Mouse (Mus musculus) bone marrow, adult 2 months (tissue): ENCODE results near the gene Gm17720. TPM values are rescaled to one million over a fixed set of nuclear protein-coding genes. Genes with fewer than 3 reads are reported as not detected.
"Not testable (repeated sequence)": the region's sequence is repeated elsewhere in the genome, so short reads cannot be mapped to it uniquely, and the experiment has no call there.

Experiments
- H3K27ac ChIP-seq: fragments of 200-500 bp; 2 replicates; pipeline ENCODE4 v1.5.1; 2012; ENCODE audit warnings: low read depth, mild to moderate bottlenecking, control low read depth, inconsistent platforms, low read length; ENCODE audit not compliant: control insufficient read depth, poor library complexity, insufficient read depth
- H3K4me1 ChIP-seq: fragments of 200-500 bp; 2 replicates; pipeline ENCODE4 v1.6.1; 2011; ENCODE audit warnings: low read length; ENCODE audit not compliant: control insufficient read depth, insufficient read depth
- H3K4me3 ChIP-seq: fragments of 200-500 bp; replicated peaks from 2 replicates; pipeline ENCODE3; 2011; ENCODE audit warnings: mild to moderate bottlenecking, low read depth, low read length, control low read depth; ENCODE audit not compliant: control insufficient read depth
- CTCF ChIP-seq: fragments of 200-500 bp; IDR thresholded peaks from 2 replicates; pipeline ENCODE4 v1.5.1; 2011; ENCODE audit warnings: low read length, control low read depth; ENCODE audit not compliant: control insufficient read depth, insufficient read depth
- POLR2A ChIP-seq: fragments of 200-500 bp; IDR thresholded peaks from 2 replicates; pipeline ENCODE4 v1.6.1; 2011; ENCODE audit warnings: low read depth, mild to moderate bottlenecking, control low read depth, low read length, borderline replicate concordance; ENCODE audit not compliant: control insufficient read depth
- WGBS: fragments of 180-500 bp; shearing (Covaris S2); methylation state at CpG from one replicate; pipeline ENCODE4 v1.1.7; 2018; 5-methylcytosine and 5-hydroxymethylcytosine counted together
- polyA plus RNA-seq: library from polyadenylated mRNA; stranded (reverse); fragments of >200 nt; gene quantifications from 2 replicates; pipeline ENCODE4 v1.2.4, GENCODE M21; 2011; ENCODE audit warnings: low replicate concordance; ENCODE audit not compliant: missing spikeins, insufficient read depth, insufficient read length

Gene Gm17720
- polyA plus RNA-seq, 1 experiment = not detected

DNA sequence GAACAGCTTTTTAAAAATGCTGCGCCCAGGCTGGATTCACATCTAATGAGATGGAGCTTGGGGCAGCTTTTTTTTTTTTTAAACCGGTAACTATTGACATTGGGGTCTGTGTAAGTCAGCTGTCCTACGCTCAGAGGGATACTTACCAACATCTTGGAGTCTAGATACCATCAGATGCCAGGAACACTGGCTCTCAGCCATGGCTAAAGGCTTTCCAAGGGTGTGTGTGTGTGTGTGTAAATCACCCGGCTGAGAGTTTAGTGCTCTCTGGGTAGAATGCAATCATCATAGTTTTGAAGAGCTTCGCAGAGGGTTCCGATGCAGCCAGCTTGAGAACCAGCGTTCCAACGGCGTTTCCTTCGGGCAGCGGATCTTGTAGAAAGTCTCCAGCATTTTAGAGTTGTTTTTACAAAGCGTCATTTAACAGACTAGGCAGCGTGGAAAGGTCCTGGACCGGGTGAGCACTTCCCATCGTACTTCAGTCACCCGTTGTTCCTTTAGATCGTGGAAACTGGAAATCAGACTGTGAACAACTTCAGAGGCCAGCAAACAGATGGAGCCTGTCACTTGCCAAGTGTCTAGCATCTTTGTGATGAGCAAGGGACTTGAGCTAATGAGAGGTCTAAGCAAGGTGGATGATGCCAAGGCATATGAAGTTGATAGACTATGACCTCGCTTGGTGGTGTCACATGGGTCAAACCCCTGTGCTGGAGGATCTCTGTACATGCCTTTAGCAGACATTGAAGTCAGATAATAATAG, 37.8 kb downstream of the Gm17720 start:
- Histone ChIP-seq H3K4me3 (no peak overlapping the region), H3K4me1 (no peaks in the 10 kb centered on the region), H3K27ac (no peak overlapping the region)
- no peak for TF ChIP-seq CTCF
- TF ChIP-seq POLR2A = no peak
- 89% methylated on average over 18 of the region's 18 CpGs for WGBS

DNA sequence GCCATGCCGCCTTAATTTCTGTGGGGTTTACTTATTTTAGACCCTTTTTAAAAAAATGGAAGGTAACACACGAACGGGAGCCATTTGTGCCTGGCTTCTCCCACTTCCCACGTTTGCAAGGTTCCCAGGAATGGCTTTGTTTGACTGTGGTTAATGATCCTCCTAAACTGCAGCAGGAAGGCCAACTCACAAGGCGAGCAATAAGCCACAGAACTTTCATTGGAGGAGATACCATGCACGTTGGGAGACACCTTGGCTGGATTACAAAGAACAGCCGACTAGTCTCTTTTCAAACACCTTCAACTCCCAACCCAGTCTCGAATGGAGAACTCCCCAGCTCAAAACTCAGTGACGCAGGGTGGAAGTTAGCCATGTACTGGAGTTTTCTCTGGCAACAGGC, 38.4 kb downstream of the Gm17720 start:
- no peak for TF ChIP-seq POLR2A
- TF ChIP-seq CTCF = no peak
- Histone ChIP-seq H3K4me3 (no peak overlapping the region), H3K27ac (no peak overlapping the region), H3K4me1 (no peaks in the 10 kb centered on the region)
- WGBS = 64% methylated on average over 9 of the region's 9 CpGs

DNA sequence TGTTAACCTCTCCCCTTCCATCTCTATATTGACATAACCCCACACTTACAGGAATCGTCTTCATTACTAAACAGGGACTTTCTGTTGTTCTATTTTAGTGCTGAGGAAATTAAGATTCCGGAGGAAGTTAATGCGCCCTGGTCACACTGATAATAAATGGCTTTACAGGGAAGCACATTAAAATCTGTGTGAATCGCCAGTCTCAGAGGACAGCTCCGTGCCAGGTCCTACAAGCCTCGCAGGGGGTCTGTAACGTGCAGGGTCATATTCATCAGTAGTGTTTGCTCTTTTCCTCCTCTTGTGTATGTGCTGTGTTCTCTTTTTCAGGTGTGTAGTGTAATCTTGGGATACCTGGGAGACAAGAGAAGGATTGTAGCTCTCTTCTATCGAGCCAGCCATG, 44.3 kb downstream of the Gm17720 start:
- no peak overlapping the region for H3K27ac ChIP-seq
- H3K4me1 ChIP-seq = no peaks in the 10 kb centered on the region
- no peak overlapping the region for H3K4me3 ChIP-seq
- 65% methylated on average over 8 of the region's 8 CpGs for WGBS
- TF ChIP-seq POLR2A (no peak), CTCF (no peak)

DNA sequence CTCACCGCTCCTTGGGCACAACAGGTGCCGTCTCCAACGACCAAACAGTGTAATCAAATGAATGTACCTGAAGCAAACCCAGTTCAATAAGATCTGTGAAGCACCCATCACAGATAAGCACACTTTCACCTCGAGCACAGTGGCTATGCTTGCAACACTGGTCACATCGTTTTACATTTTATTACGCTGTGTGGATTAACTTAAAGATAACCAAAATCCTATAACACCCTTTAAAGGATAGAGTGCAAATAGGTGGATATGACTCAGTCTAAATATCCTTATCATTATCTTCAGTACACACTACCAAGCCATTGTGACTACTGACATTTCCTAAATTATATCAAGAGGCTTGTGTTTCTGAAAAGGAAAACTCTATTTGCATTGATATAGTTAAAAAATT, 51.3 kb downstream of the Gm17720 start:
- Histone ChIP-seq H3K4me3 (no peak overlapping the region), H3K27ac (no peak overlapping the region), H3K4me1 (no peaks in the 10 kb centered on the region)
- TF ChIP-seq CTCF (no peak), POLR2A (no peak)
- WGBS = 71% methylated on average over 6 of the region's 6 CpGs

DNA sequence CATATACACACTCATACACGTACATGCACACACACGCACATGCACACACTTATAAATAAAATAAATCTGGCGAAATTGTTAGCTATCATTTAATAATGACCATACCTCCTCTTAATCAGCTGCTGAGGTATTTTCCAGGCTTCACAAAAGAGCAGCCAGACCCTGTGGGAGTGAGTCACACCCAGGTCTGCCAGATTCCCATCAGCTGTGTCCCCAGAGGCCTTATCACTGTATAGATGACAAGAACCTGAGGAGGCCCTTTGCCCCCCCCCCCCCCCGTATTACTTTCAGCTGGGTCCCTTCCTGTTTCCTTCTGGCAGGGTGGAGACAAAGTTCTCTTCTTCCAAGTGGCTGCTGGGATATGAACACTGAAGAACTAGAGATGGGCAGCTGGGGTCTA, 62.0 kb downstream of the Gm17720 start:
- no peaks in the 10 kb centered on the region for H3K4me1 ChIP-seq
- 64% methylated on average over 4 of the region's 4 CpGs for WGBS
- TF ChIP-seq POLR2A (no peak), CTCF (no peak)
- H3K27ac ChIP-seq = no peak overlapping the region
- no peak overlapping the region for H3K4me3 ChIP-seq

DNA sequence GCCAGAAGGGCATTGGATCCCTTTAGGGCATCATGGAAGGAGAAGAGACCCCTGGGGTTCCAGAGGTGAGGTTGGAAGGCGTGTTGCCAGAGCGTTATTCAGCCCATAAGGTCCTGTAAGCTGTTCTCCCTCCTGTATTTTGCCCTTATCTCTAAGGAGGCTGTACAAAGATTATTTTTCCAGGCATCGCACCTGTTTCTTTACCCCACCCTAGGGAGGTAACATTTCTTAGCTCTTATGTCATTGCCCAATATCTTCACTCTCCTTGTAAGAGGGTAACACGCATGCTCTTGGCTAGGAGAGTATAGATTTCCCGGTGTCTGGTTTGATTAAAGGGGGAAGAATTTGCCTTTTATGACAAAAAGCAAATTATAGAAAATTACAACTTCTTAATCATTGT, 62.9 kb downstream of the Gm17720 start, which contains the start of gene Chst4:
Gene Chst4, minus strand, starts transcription at position 82 of the 400 bp plus-strand sequence.
- no peak within 1 kb of the TSS for H3K27ac ChIP-seq
- no peak within 1 kb of the TSS for H3K4me3 ChIP-seq
- no peaks in the 10 kb centered on the region for H3K4me1 ChIP-seq
- WGBS = 79% methylated on average over 5 of the region's 5 CpGs
- no peak for TF ChIP-seq POLR2A
- TF ChIP-seq CTCF = no peak

DNA sequence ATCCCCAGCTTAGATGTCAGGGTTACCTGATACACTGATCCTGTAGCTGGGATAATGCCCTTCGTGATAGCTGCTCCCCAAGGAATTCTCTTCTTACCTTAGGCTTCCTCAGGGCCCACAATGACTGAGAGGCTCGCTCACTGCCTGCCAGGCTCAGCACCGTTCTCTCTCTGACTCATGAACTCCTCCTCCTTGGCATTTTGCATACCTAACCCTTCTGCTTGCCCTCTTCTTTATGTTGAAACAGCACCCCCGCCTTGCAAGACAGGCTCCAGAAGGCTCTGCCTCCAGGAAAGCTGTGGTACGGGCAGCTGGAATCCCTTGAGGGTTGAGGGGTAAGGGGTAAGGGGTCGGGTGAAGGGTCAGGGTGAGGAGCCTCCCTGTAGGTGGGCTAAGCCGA, 63.3 kb downstream of the Gm17720 start:
- Histone ChIP-seq H3K4me3 (no peak overlapping the region), H3K27ac (no peak overlapping the region), H3K4me1 (no peaks in the 10 kb centered on the region)
- WGBS = 58% methylated on average over 7 of the region's 7 CpGs
- TF ChIP-seq CTCF (no peak), POLR2A (no peak)

DNA sequence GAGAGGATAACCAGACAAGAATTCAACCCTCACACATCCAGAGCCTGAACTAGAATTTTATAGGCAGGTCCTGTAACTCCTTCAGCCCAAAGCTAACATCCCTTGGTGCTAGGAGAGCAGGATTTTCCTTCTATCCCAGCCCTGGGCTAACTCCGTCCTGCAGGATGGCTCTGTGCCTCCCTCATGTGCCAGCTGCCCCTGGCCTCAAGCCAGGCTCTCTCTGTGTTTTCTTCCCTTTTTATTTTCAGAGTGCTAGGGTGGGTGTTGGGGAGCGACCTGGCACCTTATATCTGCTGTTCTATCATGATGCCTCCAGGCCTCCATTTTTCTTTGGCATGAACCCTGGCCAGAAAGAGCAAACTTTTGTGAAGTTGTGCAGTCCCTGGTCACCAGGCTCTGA, 66.4 kb downstream of the Gm17720 start:
- TF ChIP-seq CTCF (no peak), POLR2A (no peak)
- WGBS = 30% methylated on average over 2 of the region's 2 CpGs
- Histone ChIP-seq H3K4me1 (no peaks in the 10 kb centered on the region), H3K4me3 (no peak overlapping the region), H3K27ac (no peak overlapping the region)

DNA sequence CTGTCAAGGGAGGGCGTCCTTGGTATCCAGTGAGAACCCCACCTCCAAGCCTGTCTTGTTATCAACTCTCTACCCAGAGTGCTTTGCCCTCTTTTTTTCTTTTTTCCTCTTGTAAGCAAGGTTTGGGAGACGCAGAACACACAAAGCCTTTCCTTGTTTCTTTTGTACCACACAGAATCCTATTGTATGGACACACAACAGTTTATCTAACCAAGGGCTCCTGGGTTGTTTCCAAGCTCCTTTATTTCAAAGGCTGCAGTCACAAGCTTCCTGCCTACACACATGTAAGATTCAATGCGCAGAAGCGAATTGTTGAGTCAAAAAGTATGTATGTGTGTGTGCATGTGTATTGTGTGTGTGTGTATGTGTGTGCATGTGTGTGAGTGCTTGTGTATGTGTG, 68.2 kb downstream of the Gm17720 start:
- 83% methylated on average over 4 of the region's 4 CpGs for WGBS
- H3K4me1 ChIP-seq = no peaks in the 10 kb centered on the region
- no peak overlapping the region for H3K4me3 ChIP-seq
- H3K27ac ChIP-seq = no peak overlapping the region
- no peak for TF ChIP-seq CTCF
- TF ChIP-seq POLR2A = no peak

DNA sequence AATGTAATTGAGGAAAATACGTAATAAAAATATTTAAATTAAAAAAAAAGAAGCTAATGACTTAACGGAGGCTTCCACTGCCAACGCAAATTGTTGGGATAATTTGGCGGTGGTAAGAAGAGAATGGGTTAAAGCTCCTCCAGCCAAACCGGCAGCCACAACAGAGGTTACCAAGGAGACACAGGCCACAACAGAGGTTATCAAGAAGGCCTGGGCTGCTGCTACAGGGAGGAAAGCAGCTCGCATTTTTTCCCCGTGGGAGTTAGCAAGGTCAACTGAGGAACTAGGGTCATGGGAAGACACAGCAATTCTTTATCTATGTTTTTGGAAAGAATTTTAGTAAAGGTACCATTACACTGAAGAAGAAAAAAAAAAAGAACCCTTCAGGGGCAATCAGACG, 68.8 kb downstream of the Gm17720 start:
- WGBS = 52% methylated on average over 8 of the region's 8 CpGs
- H3K4me1 ChIP-seq, H3K4me3 ChIP-seq, H3K27ac ChIP-seq: not testable (repeated sequence)

Other genes starting within 250 kb of the Gm17720 start
- 9.0 and 10.8 TPM in 2 replicates for gene Phlpp2, start 234.2 kb downstream of the Gm17720 start, polyA plus RNA-seq
- 0.62 TPM in 1 of 2 replicates, not detected in the other for gene Marveld3, start 140.6 kb downstream of the Gm17720 start, polyA plus RNA-seq
- 3.4 and 9.6 TPM in 2 replicates for gene Tat, start 112.3 kb downstream of the Gm17720 start, polyA plus RNA-seq
- gene Chst4, start 63.0 kb downstream of the Gm17720 start, polyA plus RNA-seq = not detected in 2 replicates
- 0.41 and 1.00 TPM in 2 replicates for gene Zfp612, start 23.0 kb downstream of the Gm17720 start, polyA plus RNA-seq
- not detected in 2 replicates for gene Gm21964, start 1.5 kb downstream of the Gm17720 start, polyA plus RNA-seq
- 4.2 TPM in 1 of 2 replicates, not detected in the other for gene Calb2, start 65.5 kb upstream of the Gm17720 start, polyA plus RNA-seq
- 0.81 and 2.2 TPM in 2 replicates for gene Cmtr2, start 112.9 kb upstream of the Gm17720 start, polyA plus RNA-seq
- gene Hydin, start 164.2 kb upstream of the Gm17720 start, polyA plus RNA-seq = not detected in 2 replicates